Mouse (Mus musculus): ENCODE data around the gene Mrpl4.
"Not testable (repeated sequence)": the region's sequence is repeated elsewhere in the genome, so short reads cannot be mapped to it uniquely, and the experiment has no call there.

Mrpl4 gene

GRCm38 (mm10) chr9:21039779-21040178 lies 37.2 kb downstream of the Mrpl4 start:
- DNase-seq (ENCODE audit: low read depth, low spot score): no peak

GRCm38 (mm10) chr9:21041308-21041707 lies 38.8 kb downstream of the Mrpl4 start:
- DNase-seq (ENCODE audit: low read depth, low spot score): no peak

- DNase-seq (ENCODE audit: low read depth, low spot score): no peak
Measured at GRCm38 (mm10) chr9:21043563-21043962, 41.0 kb downstream of the Mrpl4 start.

GRCm38 (mm10) chr9:21044785-21045184 lies 42.2 kb downstream of the Mrpl4 start:
- not testable (repeated sequence) for DNase-seq (ENCODE audit: low read depth, low spot score)

- DNase-seq (ENCODE audit: low read depth, low spot score): no peak
Measured at GRCm38 (mm10) chr9:21045235-21045634, 42.7 kb downstream of the Mrpl4 start.

GRCm38 (mm10) chr9:21051578-21051977 lies 49.0 kb downstream of the Mrpl4 start:
- DNase-seq (ENCODE audit: low read depth, low spot score): no peak

Measured in CD4-positive, CD25-positive, alpha-beta regulatory T cell, adult 2 months (primary cell).